Mouse (Mus musculus): ENCODE data around the gene Prkci. TPM values are rescaled to one million over a fixed set of nuclear protein-coding genes. Genes with fewer than 3 reads are reported as not detected.
A peak's percentile ranks its signal among the peaks of the same experiment; 100 is the strongest.

Gene Prkci
- polyA plus RNA-seq, 1 experiment from 2014 or later: 3.8 TPM

GRCm38 (mm10) chr3:30975102-30975754 lies 20.3 kb upstream of the Prkci start:
- Histone ChIP-seq H3K4me2 (ENCODE audit: low read depth, low read length) (no peak overlapping the region), H3K36me3 (replicated peaks; ENCODE audit: insufficient read depth, low read length) (no peaks in the 10 kb centered on the region), H3K4me3 (ENCODE audit: low read depth, low read length) (no peak overlapping the region), H3K27ac (ENCODE audit: low read depth) (no peak overlapping the region), H3K4me1 (ENCODE audit: insufficient read depth) (no peaks in the 10 kb centered on the region), H3K9ac (replicated peaks) (no peak overlapping the region), H3K9me3 (ENCODE audit: low read length) (no peaks in the 10 kb centered on the region), H3K27me3 (ENCODE audit: insufficient read depth, low read length) (no peaks in the 10 kb centered on the region)
- DNase-seq: peak; percentile 72
- 37% methylated on average over 9 of the region's 9 CpGs for WGBS (ENCODE audit: insufficient replicate concordance)
- ATAC-seq: peak; percentile 64
- TF ChIP-seq CTCF (IDR thresholded peaks at IDR 0.05; ENCODE audit: low read depth) (peak; percentile 77), EP300 (IDR thresholded peaks at IDR 0.05; ENCODE audit: low read depth) (no peak)

GRCm38 (mm10) chr3:30976991-30977603 lies 18.4 kb upstream of the Prkci start:
- H3K9me3 ChIP-seq (ENCODE audit: low read length): no peaks in the 10 kb centered on the region
- H3K27ac ChIP-seq (ENCODE audit: low read depth): no peak overlapping the region
- H3K4me1 ChIP-seq (ENCODE audit: insufficient read depth): no peaks in the 10 kb centered on the region
- H3K9ac ChIP-seq (replicated peaks): no peak overlapping the region
- H3K4me3 ChIP-seq (ENCODE audit: low read depth, low read length): no peak overlapping the region
- no peaks in the 10 kb centered on the region for H3K36me3 ChIP-seq (replicated peaks; ENCODE audit: insufficient read depth, low read length)
- H3K4me2 ChIP-seq (ENCODE audit: low read depth, low read length): no peak overlapping the region
- WGBS (ENCODE audit: insufficient replicate concordance): 38% methylated on average over 1 of the region's 1 CpGs
- TF ChIP-seq CTCF (IDR thresholded peaks at IDR 0.05; ENCODE audit: low read depth): no peak
- no peak for TF ChIP-seq EP300 (IDR thresholded peaks at IDR 0.05; ENCODE audit: low read depth)
- no peak for DNase-seq
- no peak for ATAC-seq
- H3K27me3 ChIP-seq (ENCODE audit: insufficient read depth, low read length): no peaks in the 10 kb centered on the region

- WGBS (ENCODE audit: insufficient replicate concordance): 58% methylated on average over 5 of the region's 5 CpGs
- Histone ChIP-seq H3K4me2 (ENCODE audit: low read depth, low read length) (no peak overlapping the region), H3K27ac (ENCODE audit: low read depth) (no peak overlapping the region), H3K27me3 (ENCODE audit: insufficient read depth, low read length) (no peaks in the 10 kb centered on the region), H3K9me3 (ENCODE audit: low read length) (no peaks in the 10 kb centered on the region), H3K9ac (replicated peaks) (no peak overlapping the region; the same call in 1 of the 2 replicates), H3K4me1 (ENCODE audit: insufficient read depth) (no peaks in the 10 kb centered on the region), H3K4me3 (ENCODE audit: low read depth, low read length) (no peak overlapping the region), H3K36me3 (replicated peaks; ENCODE audit: insufficient read depth, low read length) (no peaks in the 10 kb centered on the region)
- ATAC-seq (peak; percentile 87), DNase-seq (no peak)
- no peak for TF ChIP-seq CTCF (IDR thresholded peaks at IDR 0.05; ENCODE audit: low read depth)
- TF ChIP-seq EP300 (IDR thresholded peaks at IDR 0.05; ENCODE audit: low read depth): no peak
Measured at GRCm38 (mm10) chr3:30981616-30982380, 13.7 kb upstream of the Prkci start.

GRCm38 (mm10) chr3:30982924-30983536 lies 12.5 kb upstream of the Prkci start:
- Histone ChIP-seq H3K27me3 (ENCODE audit: insufficient read depth, low read length) (no peaks in the 10 kb centered on the region), H3K27ac (ENCODE audit: low read depth) (no peak overlapping the region), H3K9me3 (ENCODE audit: low read length) (no peaks in the 10 kb centered on the region), H3K4me2 (ENCODE audit: low read depth, low read length) (no peak overlapping the region), H3K36me3 (replicated peaks; ENCODE audit: insufficient read depth, low read length) (no peaks in the 10 kb centered on the region), H3K9ac (replicated peaks) (no peak overlapping the region), H3K4me1 (ENCODE audit: insufficient read depth) (no peaks in the 10 kb centered on the region), H3K4me3 (ENCODE audit: low read depth, low read length) (no peak overlapping the region)
- no peak for TF ChIP-seq CTCF (IDR thresholded peaks at IDR 0.05; ENCODE audit: low read depth)
- TF ChIP-seq EP300 (IDR thresholded peaks at IDR 0.05; ENCODE audit: low read depth): no peak
- no peak for DNase-seq
- no peak for ATAC-seq
- WGBS (ENCODE audit: insufficient replicate concordance): 67% methylated on average over 8 of the region's 8 CpGs

- Histone ChIP-seq H3K36me3 (replicated peaks; ENCODE audit: insufficient read depth, low read length) (no peaks in the 10 kb centered on the region), H3K4me2 (ENCODE audit: low read depth, low read length) (no peak overlapping the region), H3K27me3 (ENCODE audit: insufficient read depth, low read length) (no peaks in the 10 kb centered on the region), H3K27ac (ENCODE audit: low read depth) (no peak overlapping the region), H3K4me1 (ENCODE audit: insufficient read depth) (no peaks in the 10 kb centered on the region), H3K9ac (replicated peaks) (no peak overlapping the region), H3K9me3 (ENCODE audit: low read length) (no peaks in the 10 kb centered on the region), H3K4me3 (ENCODE audit: low read depth, low read length) (no peak overlapping the region)
- DNase-seq (no peak), ATAC-seq (peak; percentile 86)
- 55% methylated on average over 9 of the region's 9 CpGs for WGBS (ENCODE audit: insufficient replicate concordance)
- TF ChIP-seq EP300 (IDR thresholded peaks at IDR 0.05; ENCODE audit: low read depth) (peak; percentile 37; the same call in 1 of the 2 replicates), CTCF (IDR thresholded peaks at IDR 0.05; ENCODE audit: low read depth) (no peak)
Measured at GRCm38 (mm10) chr3:30987396-30988318, 7.9 kb upstream of the Prkci start.
